In the genomic region with DNA sequence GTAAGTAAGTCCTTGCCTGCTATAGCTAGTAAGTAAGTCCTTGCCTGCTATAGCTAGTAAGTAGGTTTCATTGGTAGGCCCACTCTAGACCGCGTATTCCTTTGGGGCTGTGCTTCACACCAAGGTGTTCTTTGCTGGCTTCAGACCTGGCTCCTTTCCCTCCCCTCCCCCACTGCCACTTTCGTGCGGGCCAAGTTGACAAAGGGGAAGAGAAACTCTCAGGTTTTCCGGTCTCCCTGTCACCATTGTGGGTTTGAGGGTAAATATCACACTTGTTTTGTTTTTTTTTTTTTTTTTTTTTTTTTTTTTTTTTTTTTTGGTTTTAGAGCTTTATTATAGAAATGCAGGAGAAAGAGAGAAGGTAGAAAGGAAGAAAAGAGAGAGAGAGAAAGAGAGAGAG, we compare ENCODE assay signal across 20 mouse cellular contexts. TPM values are rescaled to one million over a fixed set of nuclear protein-coding genes. Genes with fewer than 3 reads are reported as not detected.
DNase-seq lines count a peak whose midpoint lies in the region; ATAC-seq and TF ChIP-seq lines count a peak whose summit lies in the region.
"Had no signal": no experiment of that assay in that cellular context is flagged by ENCODE, and none has a peak within 500 bp of the region (broad histone marks: within the 10 kb centered on the region; RNA-seq: fewer than 3 reads in every experiment).

No protein-coding gene starts in this region.

- TF ChIP-seq POLR2A in bone marrow macrophage, adult 2 months (IDR thresholded peaks at IDR 0.05; ENCODE audit: borderline replicate concordance, low read depth, low read length) = no peak

- H3K27me3 ChIP-seq in forebrain, embryonic 15.5 days = no peaks in the 10 kb centered on the region
- H3K27me3 ChIP-seq: hindbrain, embryonic 12.5 days; stomach, embryonic 15.5 days had no signal

- no peaks in the 10 kb centered on the region for H3K36me3 ChIP-seq in forebrain, embryonic 15.5 days
- H3K36me3 ChIP-seq: embryonic facial prominence, embryonic 10.5 days; heart, embryonic 13.5 days; hindbrain, embryonic 12.5 days; liver, embryonic 12.5 days; stomach, embryonic 15.5 days had no signal

- DNase-seq in B cell, adult 2 months = peak; percentile 92 to 94
- peak; percentile 65 to 78 for DNase-seq in thymus, adult 18-20 months
- no peak for DNase-seq in kidney, postnatal 4 days
- no peak for DNase-seq in frontal cortex, postnatal 25 days (ENCODE audit: low spot score in 2 of 2)
- DNase-seq: cerebellum, adult 2 months; gastrocnemius, postnatal 10 days; layer of hippocampus, postnatal 36 days; right cerebral cortex, adult 18-20 months had no signal

- ATAC-seq in megakaryocyte, adult 5-6 weeks (ENCODE audit: poor library complexity, severe bottlenecking) = 0 out of 2 replicates have a peak, but pooled peaks have one; percentile 13
- no peak for ATAC-seq in forebrain, embryonic 15.5 days (replicated peaks)
- no peak for ATAC-seq in erythroid progenitor cell, adult 5-6 weeks (replicated peaks; ENCODE audit: low FRiP score, poor library complexity, severe bottlenecking)
- ATAC-seq: liver, embryonic 12.5 days had no signal

- H3K4me3 ChIP-seq in bone marrow macrophage, adult 2 months (ENCODE audit: insufficient read depth, low read length) = no peak overlapping the region
- H3K4me3 ChIP-seq in forebrain, embryonic 15.5 days = no peak overlapping the region
- H3K4me3 ChIP-seq: embryonic facial prominence, embryonic 10.5 days; heart, embryonic 13.5 days; hindbrain, embryonic 12.5 days; liver, embryonic 12.5 days; stomach, embryonic 15.5 days had no signal

- H3K4me2 ChIP-seq in forebrain, embryonic 15.5 days (replicated peaks) = no peak overlapping the region
- H3K4me2 ChIP-seq: heart, embryonic 13.5 days; hindbrain, embryonic 12.5 days; liver, embryonic 12.5 days; stomach, embryonic 15.5 days had no signal

- H3K4me1 ChIP-seq in bone marrow macrophage, adult 2 months (ENCODE audit: control insufficient read depth, insufficient read depth, low read length) = peaks cover 49% of the 10 kb centered on the region
- H3K4me1 ChIP-seq in forebrain, embryonic 15.5 days = 0 out of 2 replicates have a peak, but pooled peaks cover 3% of the 10 kb centered on the region
- H3K4me1 ChIP-seq: hindbrain, embryonic 12.5 days had no signal

- no peak for TF ChIP-seq CTCF in bone marrow macrophage, adult 2 months (IDR thresholded peaks at IDR 0.05; ENCODE audit: low read depth, low read length)

- H3K9me3 ChIP-seq in forebrain, embryonic 15.5 days = no peaks in the 10 kb centered on the region
- H3K9me3 ChIP-seq: embryonic facial prominence, embryonic 10.5 days; heart, embryonic 13.5 days; hindbrain, embryonic 12.5 days; liver, embryonic 12.5 days; stomach, embryonic 15.5 days had no signal

- no peak overlapping the region for H3K9ac ChIP-seq in forebrain, embryonic 15.5 days (replicated peaks)
- H3K9ac ChIP-seq: heart, embryonic 13.5 days; hindbrain, embryonic 12.5 days; liver, embryonic 12.5 days; stomach, embryonic 15.5 days had no signal

- WGBS in forebrain, embryonic 15.5 days = 64% methylated on average over 5 of the region's 5 CpGs

- H3K27ac ChIP-seq in bone marrow macrophage, adult 2 months (ENCODE audit: insufficient read depth, low read depth, low read length) = peak overlapping the region; percentile 69
- H3K27ac ChIP-seq in forebrain, embryonic 15.5 days (replicated peaks) = no peak overlapping the region
- H3K27ac ChIP-seq: embryonic facial prominence, embryonic 10.5 days; heart, embryonic 13.5 days; hindbrain, embryonic 12.5 days; liver, embryonic 12.5 days; stomach, embryonic 15.5 days had no signal

RNA-seq across cellular contexts. Expression of a gene that starts 1.4 kb away (rescaled TPM):
- polyA plus RNA-seq in bone marrow macrophage, adult 2 months (2012; ENCODE audit: insufficient read depth, insufficient read length, missing spikeins) = 6.1 and 8.3 TPM in 2 replicates
- total RNA-seq in megakaryocyte, adult 5-6 weeks (2015) = 3.8 and 4.3 TPM in 2 replicates
- 6.0 and 6.9 TPM in 2 replicates for total RNA-seq in megakaryocyte, adult 5-6 weeks (2017)
- 24.1 and 26.3 TPM in 2 replicates for polyA plus RNA-seq in forebrain, embryonic 15.5 days (2015; fragmentation: Nextera tagmentation; extraction: Ambion mirVana)
- total RNA-seq in erythroid progenitor cell, adult 5-6 weeks (2015; ENCODE audit: low replicate concordance) = 0.72 and 6.7 TPM in 2 replicates
- total RNA-seq in erythroid progenitor cell, adult 5-6 weeks (2017; ENCODE audit: low replicate concordance) = 6.3 and 14.4 TPM in 2 replicates

RNA-seq across cellular contexts. Expression of a gene that starts 13.3 kb away (rescaled TPM):
- polyA plus RNA-seq in bone marrow macrophage, adult 2 months (2012; ENCODE audit: insufficient read depth, insufficient read length, missing spikeins) = 3.2 and 3.6 TPM in 2 replicates
- total RNA-seq in megakaryocyte, adult 5-6 weeks (2015) = not detected in 2 replicates
- not detected in 2 replicates for total RNA-seq in megakaryocyte, adult 5-6 weeks (2017)
- polyA plus RNA-seq in forebrain, embryonic 15.5 days (2015; fragmentation: Nextera tagmentation; extraction: Ambion mirVana) = not detected in 2 replicates
- not detected in 2 replicates for total RNA-seq in erythroid progenitor cell, adult 5-6 weeks (2015; ENCODE audit: low replicate concordance)
- not detected in 2 replicates for total RNA-seq in erythroid progenitor cell, adult 5-6 weeks (2017; ENCODE audit: low replicate concordance)
- total RNA-seq: gastrocnemius, postnatal 10 days; layer of hippocampus, postnatal 36 days had no signal
- polyA plus RNA-seq: cerebellum, adult 2 months; embryonic facial prominence, embryonic 10.5 days; forebrain, embryonic 11.5 days; heart, embryonic 13.5 days; hindbrain, embryonic 12.5 days; kidney, embryonic 16.5 days; liver, embryonic 12.5 days; neural tube, embryonic 11.5 days; stomach, embryonic 15.5 days had no signal

RNA-seq across cellular contexts. Expression of a gene that starts 13.3 kb away (rescaled TPM):
- not detected in 2 replicates for polyA plus RNA-seq in bone marrow macrophage, adult 2 months (2012; ENCODE audit: insufficient read depth, insufficient read length, missing spikeins)
- total RNA-seq in megakaryocyte, adult 5-6 weeks (2015) = 0.20 TPM in 1 of 2 replicates, not detected in the other
- not detected in 2 replicates for total RNA-seq in megakaryocyte, adult 5-6 weeks (2017)
- polyA plus RNA-seq in forebrain, embryonic 15.5 days (2015; fragmentation: Nextera tagmentation; extraction: Ambion mirVana) = not detected in 2 replicates
- not detected in 2 replicates for total RNA-seq in erythroid progenitor cell, adult 5-6 weeks (2015; ENCODE audit: low replicate concordance)
- not detected in 2 replicates for total RNA-seq in erythroid progenitor cell, adult 5-6 weeks (2017; ENCODE audit: low replicate concordance)
- total RNA-seq: gastrocnemius, postnatal 10 days had no signal
- polyA plus RNA-seq: cerebellum, adult 2 months; embryonic facial prominence, embryonic 10.5 days; forebrain, embryonic 11.5 days; hindbrain, embryonic 12.5 days; kidney, embryonic 16.5 days; liver, embryonic 12.5 days; neural tube, embryonic 11.5 days; stomach, embryonic 15.5 days had no signal

RNA-seq across cellular contexts. Expression of a gene that starts 19.2 kb away (rescaled TPM):
- 10.1 and 12.0 TPM in 2 replicates for polyA plus RNA-seq in bone marrow macrophage, adult 2 months (2012; ENCODE audit: insufficient read depth, insufficient read length, missing spikeins)
- total RNA-seq in megakaryocyte, adult 5-6 weeks (2015) = 8.8 and 9.6 TPM in 2 replicates
- 13.7 and 13.9 TPM in 2 replicates for total RNA-seq in megakaryocyte, adult 5-6 weeks (2017)
- 22.4 and 23.0 TPM in 2 replicates for polyA plus RNA-seq in forebrain, embryonic 15.5 days (2015; fragmentation: Nextera tagmentation; extraction: Ambion mirVana)
- 1.8 and 4.6 TPM in 2 replicates for total RNA-seq in erythroid progenitor cell, adult 5-6 weeks (2015; ENCODE audit: low replicate concordance)
- total RNA-seq in erythroid progenitor cell, adult 5-6 weeks (2017; ENCODE audit: low replicate concordance) = 3.2 and 5.0 TPM in 2 replicates

RNA-seq across cellular contexts. Expression of a gene that starts 26.6 kb away (rescaled TPM):
- polyA plus RNA-seq in bone marrow macrophage, adult 2 months (2012; ENCODE audit: insufficient read depth, insufficient read length, missing spikeins) = 19.6 and 27.5 TPM in 2 replicates
- 2.9 and 5.9 TPM in 2 replicates for total RNA-seq in megakaryocyte, adult 5-6 weeks (2015)
- total RNA-seq in megakaryocyte, adult 5-6 weeks (2017) = 2.1 and 9.4 TPM in 2 replicates
- polyA plus RNA-seq in forebrain, embryonic 15.5 days (2015; fragmentation: Nextera tagmentation; extraction: Ambion mirVana) = 9.3 and 10.1 TPM in 2 replicates
- 2.5 and 3.4 TPM in 2 replicates for total RNA-seq in erythroid progenitor cell, adult 5-6 weeks (2015; ENCODE audit: low replicate concordance)
- 4.0 and 13.7 TPM in 2 replicates for total RNA-seq in erythroid progenitor cell, adult 5-6 weeks (2017; ENCODE audit: low replicate concordance)

Comparison
In these comparisons a context has a peak if more than half of its experiments do, and no peak if none do; other contexts are left out.
1. DNase-seq: peak in B cell, adult 2 months (2 of 2) and thymus, adult 18-20 months (2 of 2); none in kidney, postnatal 4 days (0 of 2) and frontal cortex, postnatal 25 days (0 of 2).